Mouse (Mus musculus) frontal cortex, postnatal 36 days (tissue): Measurements from ENCODE around the gene Lipt1.

ENCODE experiments used
- DNase-seq, 2 experiments: peaks; one replicate each; pipeline ENCODE4 v3.0.0; 2022; ENCODE audit warnings: low spot score in 2 of 2

The Lipt1 gene

DNA sequence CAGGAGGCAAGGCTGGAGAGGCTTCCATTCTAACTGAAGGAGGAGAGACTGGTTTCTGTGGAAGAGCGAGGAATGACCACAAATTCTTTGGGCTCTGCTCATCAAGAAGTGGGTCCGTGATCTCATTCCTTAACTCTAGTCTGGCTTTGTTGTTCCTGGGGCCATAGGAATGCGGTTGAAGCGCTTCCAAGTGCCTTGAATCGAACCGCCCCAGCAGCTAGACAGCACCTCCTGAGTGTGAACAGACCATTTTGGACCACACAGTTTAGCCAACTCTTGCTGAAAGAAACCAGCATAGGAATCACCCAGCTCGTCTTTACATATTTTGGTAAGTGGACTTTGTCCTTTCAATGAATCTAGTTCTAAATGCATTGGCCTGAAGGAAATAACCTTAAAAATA is at the start of gene Lipt1:
Lipt1 (plus strand) TSS at position 35 of the 400 bp plus-strand sequence.
- DNase-seq: peak in 1 of 2 experiments; percentile 24

DNA sequence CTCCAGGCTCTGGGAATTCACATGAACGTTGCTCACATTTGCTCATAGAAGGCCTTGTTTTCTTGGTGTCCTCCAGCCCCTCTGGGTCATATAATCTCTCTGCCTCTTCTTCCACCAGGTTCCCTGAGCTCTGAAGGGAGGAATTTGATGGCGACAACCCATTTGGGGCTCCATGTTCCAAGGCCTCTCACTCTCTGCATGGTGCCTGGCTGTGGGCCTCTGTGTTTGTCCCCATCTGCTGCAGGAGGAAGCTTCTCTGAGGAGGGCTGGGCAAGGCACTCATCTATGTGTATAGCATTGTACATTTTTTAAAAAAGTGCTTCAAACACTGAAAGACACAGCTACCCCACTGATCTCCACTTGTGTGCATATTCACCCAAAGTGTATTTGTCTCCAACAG is 39.9 kb upstream of the Lipt1 start:
- no peak for DNase-seq

DNA sequence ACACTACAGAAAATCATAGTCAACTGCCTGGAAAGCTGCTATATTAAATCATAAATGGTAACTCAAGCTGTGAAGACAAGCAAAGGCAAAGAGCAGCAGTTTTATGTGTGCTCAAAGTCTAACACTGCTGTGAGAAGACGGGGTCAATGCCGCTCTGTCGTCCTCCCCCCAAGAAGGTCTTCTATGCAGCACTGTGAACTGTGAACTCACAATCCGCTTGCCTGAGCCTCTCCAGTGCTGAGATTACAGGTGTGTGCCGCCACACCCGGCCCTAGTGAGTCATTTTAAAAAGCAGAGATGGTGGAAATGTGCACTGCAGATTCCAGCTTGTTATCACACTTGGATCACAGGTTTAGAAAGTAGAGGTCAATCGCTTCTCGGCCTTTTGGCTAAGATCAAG is 24.7 kb upstream of the Lipt1 start:
- no peak for DNase-seq

DNA sequence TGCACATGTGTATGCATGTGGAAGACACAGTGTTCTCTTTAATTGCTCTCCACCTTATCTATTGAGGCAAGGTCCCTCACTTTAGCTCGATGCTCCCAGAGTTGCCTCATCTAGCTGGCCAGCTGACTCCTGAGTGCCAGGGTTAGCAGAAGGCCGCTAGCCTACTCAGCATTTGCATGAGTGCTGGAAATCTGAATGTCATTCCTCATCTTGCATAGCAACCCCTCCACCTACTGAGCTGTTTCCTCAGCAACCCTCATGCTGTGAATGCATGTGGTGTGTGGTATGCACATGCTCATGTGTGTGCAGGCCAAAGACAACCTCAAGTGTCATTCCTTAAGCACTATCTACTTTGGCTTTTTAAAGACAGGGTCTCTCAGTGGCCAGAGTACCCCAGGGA is 20.8 kb upstream of the Lipt1 start:
- DNase-seq: peak in 1 of 2 experiments; percentile 15

DNA sequence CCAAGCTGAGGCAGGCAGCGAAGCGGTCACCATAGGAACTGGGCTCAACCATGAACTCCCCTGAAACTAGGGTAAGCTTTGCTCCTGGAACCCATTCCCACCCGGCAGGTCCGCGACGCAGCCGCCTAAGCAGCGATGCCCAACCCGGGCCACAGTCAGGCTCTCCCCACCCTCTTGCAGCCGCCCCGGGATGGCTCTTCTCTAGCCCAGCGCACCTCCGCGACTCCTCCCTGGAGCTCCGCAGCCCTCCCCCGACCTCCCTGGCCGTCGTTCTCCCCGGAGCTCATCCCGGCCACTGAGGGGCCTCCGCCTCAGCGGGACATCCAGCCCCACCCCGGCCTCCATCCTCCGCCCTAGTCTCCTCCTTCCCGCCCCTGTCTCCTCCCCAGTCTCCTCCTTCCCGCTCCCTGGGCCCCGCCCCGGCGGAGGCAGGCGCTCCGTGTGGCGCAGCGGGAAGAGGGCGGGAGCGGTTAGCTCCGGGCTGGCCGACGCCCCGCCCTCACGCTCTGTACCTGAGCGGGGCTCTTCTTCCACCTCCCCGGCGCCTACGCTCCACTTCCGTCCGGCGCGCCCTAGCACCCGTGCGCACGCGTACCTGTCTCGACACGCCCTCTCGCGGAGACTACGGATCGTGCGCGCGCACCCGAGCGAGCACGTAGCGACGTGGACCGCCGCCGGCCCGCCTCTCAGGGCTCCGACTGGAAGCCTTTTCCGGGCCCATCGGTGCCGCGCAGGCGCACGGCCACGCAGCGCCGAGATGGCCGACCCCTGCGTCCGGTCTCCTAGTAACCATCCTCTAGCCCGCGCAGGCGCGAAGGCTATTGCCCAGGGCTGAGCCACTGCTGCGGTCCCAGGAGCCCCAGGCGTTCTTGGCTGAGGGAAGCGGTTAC is 6.8 kb upstream of the Lipt1 start:
- DNase-seq: peak; percentile 99 to 100

DNA sequence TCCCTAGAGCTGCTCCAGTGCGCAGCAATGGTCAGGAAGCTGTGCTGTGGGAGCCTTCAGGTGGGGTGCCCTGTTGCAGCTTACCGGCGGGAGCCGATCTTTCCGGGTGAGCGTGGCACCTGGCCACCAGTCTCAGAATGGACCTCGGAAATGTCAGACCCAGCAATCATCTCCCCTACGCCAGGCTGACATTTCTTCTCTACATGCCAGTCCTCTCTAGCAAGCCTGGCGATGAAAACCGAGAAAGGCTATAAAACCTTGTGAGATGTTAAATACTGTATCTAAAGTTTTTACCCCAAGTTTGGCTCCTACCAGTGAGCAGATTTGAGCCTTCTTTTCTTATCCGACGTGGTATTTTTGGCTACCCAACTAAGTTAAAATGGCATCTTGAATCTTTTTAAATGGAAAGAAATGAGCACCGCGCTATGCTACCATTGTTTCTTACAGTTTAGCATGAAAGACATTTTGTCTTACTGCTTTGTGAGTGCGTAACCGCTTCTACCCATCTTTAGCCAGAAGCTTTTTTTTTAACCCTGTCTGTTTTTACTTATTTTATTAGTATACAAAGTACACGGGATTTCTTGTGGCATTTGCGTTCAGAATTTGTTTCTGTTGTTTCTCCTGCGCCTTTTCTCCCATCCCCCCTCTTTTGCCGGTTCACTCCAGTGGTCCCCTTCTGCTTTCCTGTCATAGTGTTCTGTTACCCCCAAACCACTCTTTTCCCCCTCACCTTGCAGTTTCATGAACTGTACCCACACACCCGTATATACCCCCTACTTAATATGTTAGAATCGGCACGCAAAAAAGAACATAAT is 5.9 kb upstream of the Lipt1 start:
- DNase-seq: peak in 1 of 2 experiments; percentile 20

DNA sequence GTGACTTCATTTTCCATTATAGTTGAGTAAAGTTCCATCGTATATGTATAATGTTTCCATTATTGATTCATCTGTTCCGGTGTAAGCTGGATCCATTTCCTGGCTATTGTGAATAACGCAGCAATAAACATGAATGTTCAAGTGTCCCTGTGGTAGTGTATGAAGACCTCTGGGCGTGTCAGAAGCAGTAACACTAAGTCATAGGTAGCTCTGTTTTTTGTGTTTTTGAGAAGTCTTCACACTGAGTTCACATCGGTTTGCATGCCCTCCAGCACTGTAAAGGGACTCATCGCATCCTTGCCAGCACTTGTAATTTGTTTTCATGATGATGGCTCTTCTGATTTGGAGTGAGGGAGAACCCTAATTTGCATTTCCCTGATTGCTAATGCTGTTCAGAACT is 5.3 kb upstream of the Lipt1 start, which contains the start of gene Tsga10:
Tsga10 (minus strand) TSS at position 144 of the 400 bp plus-strand sequence.
- no peak for DNase-seq

DNA sequence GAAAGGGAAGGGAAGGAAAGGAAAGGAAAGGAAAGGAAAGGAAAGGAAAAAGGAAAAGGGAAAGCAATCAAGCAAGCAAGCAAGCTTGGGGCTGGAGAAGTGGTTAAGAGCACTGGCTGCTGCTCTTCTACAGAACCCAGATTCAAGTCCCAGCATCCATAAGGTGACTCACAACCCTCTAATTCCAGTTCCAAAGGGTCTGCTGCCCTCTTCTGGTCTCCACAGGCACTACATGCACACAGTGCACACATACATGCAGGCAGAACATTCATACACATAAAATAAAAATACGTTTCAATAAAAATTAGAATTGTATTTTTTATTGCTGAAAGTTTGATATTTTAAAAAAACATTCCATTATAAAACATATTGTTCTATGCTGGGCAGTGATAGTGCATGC is 4.5 kb upstream of the Lipt1 start:
- peak in 1 of 2 experiments; percentile 13 for DNase-seq

DNA sequence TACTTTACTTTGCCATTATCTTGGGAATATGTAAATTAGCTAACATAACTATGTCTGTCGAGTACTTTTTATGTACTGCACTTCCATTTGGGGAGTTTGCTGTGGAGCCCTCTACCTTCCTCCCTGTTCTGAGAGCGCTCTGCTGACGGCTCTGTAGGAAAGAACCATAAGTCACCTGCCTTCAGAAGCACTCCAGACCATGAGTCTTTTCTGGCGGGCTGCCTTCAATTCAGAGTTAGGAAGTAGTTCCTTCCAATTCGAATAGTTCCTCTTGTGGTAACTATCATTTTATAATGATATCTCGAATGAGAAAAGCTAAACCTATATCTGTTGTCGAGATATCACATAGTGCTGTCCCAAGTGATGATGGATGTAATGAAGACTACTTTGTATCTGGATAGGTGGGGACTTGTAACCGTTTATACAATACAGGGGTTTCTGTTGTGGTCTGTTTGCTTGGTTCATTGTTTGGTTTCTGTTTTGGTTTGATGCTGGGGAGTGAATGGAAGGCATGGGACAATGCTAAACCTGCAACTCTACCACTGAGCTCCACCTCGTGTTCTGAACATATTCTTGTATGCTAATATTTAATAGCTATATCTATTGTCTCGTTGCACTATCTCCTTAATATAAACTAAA is 3.7 kb upstream of the Lipt1 start:
- DNase-seq: no peak

DNA sequence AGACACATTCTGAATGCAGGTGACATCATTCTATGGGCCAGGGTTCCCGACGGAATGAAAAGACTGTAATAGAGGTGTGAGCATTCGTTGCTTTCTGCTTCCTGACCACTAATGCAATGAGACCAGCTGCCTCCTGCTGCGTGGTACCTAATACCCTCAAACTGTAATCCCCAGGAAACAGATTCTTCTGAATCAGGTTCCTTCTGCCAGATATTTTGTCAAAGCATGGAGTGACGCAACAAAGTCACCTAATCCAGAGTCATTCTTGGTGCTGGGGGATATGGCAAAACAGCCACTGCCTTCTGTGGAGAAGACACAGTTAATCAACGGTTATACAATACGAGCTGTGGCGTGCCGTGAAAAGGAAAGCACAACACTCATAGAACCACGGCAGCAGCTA is 2.9 kb upstream of the Lipt1 start:
- DNase-seq: no peak

DNA sequence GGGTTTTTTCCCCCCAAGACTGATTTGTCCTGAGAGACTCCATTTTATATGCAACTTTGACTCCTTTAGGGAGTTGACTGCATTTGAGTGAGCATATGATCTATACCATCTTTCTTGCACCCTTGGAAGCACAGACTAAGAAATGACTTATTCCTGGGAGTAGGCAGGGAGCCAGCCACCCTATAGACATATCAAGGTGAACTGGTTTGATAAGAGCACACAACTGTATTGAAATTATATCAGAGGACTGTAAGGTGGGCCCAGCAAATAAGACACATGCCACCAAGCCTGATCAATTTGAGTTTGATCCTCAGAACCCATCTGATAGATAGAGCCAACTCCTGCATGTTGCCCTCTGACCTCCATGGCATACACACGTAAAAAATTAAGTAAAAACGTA is 2.2 kb upstream of the Lipt1 start:
- no peak for DNase-seq

DNA sequence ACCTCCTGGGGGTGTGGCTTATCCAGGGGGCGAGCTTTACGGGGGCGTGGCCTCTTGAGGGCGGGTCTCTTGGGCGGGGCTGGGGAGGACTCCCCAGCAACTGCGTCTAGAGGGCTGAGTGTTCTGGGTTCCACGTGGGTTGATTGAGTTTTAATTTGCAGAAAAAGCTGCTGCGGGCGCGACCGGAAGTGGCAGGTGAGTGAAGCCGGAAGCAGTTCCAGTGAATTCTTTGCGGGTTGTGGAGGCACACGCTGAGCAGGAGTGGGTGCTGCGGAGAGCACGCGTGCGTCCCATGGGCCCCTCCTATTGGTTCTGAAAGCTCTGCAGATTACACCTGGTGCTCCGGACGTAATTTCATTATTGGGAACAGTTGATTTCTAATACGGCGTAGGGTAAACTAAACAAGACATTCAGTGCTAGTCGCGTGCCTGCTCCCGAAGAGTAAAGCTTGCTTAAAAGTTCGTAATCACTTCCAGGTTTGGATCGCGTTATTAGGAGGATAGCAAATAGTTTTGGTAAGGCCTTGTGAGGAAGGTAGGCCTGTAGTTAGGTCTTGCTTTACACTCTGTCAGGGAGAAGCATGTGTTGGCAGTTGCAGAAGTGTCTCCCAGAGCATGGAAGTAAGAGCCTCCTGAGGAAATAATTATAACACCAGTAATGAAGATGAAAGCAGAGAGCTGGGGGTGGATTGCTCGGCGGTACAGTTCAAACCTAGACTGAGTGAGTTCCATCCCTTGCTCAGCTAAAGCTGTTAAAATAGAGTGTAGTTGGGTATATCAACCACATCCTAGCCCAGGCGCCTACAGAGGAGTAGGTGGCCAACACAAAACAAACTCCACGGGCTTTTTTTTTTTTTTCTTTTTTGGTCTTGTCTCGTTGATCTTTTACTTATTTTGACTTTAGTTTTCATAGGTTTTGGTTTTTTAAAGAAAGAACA is 861 bp downstream of the Lipt1 start:
- DNase-seq: peak; percentile 76 to 82

DNA sequence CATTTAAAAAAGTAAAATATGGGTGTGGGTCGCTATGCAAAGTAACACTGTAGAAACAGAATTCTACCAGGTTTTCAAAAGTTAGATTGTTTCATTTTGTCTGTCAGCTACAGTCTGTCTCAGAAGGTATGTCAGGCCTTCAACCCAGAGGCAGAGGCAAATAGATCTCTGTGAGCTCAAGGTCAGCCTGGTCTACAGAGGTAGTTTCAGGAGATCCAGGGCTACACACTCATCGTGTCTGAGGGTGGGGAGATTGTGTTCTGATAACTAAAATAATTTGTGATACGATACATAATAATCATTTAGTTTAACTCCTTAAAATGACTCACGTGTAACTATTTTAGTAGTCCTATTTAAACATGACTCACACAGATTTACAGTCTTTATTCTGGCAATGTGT is 1.6 kb downstream of the Lipt1 start:
- DNase-seq: no peak

DNA sequence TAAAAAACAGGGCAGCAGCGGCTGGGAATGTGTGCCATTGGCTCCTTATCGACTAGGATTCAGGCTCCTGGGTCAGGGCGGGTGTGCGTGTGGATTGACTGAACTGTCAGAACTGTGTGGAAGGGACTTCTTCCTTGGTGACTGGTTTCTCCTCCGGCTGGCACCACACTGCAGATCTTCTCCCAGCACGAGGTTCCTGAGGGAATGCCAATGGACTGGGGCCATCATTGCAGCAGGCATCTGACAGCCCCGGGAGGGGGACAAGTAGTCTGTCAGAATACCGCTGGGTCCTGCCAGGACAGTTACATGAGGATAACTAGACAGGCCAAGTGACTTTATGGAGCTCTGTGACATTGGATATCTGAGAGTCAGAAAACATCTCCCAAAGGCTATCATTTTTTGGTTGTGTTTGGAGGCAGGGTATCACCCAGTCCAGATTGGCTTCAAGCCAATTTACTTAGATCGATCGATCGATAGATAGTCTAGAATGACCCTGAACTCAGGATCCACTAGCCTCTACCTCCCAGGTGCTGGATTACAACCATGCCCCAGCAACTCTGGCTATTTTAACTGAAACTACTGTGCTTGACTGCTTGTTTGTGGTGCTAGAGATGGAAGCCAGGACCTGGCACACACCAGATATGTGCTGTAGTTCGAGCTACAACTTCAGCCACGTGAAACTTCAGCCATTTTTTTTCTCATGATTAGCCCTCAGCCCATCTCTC is 6.4 kb downstream of the Lipt1 start:
- DNase-seq: no peak

DNA sequence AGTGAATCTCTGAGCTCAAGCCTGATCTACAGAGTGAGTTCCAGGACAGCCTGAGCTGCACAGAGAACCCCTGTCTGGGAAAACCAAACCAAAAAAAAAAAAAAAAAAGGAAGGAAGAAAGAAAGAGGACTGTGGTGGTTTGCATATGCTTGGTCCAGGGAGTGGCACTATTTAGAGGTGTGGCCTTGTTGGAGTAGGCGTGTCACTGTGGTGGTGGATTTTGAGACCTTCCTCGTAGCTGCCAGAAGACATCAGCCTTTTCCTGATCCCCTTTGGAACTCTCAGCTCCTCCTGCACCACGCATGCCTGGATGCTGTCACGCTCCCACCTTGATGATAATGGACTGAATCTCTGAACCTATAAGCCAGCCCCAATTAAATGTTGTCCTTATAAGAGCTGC is 11.9 kb downstream of the Lipt1 start:
- DNase-seq: no peak

DNA sequence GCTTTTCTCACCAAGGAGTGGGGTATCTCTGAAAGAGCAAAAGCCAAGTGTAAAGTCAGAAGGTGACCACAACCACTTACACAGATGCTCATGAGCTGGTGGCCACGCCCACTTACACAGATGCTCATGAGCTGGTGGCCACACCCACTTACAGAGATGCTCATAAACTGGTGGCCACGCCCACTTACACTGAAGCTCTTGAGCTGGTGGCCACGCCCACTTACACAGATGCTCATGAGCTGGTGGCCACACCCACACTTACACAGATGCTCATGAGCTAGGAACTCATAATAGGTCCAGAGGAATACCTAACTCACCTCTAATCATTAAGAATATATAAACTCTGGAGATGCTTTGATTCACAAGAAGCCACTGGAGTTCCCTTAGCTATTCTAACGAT is 12.9 kb downstream of the Lipt1 start:
- DNase-seq: no peak

DNA sequence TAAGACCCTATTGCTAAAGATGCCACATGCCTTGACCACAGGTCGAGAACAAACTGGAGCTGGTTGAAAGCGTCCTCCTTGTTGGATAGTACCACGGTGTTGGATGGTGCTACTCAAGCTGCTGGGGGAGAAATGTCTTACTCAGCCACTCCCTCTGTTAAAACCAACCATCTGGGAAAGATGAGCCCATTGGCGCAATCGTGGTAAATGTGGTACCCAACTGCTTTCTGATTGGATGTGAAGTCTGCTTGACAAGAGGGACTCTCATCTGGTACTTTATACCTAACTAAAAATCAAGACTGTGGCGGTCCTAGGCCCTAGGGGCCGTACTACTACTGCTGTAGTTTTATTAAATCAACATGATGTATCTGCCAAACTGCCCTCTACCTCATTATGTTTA is 17.7 kb downstream of the Lipt1 start:
- DNase-seq: no peak

DNA sequence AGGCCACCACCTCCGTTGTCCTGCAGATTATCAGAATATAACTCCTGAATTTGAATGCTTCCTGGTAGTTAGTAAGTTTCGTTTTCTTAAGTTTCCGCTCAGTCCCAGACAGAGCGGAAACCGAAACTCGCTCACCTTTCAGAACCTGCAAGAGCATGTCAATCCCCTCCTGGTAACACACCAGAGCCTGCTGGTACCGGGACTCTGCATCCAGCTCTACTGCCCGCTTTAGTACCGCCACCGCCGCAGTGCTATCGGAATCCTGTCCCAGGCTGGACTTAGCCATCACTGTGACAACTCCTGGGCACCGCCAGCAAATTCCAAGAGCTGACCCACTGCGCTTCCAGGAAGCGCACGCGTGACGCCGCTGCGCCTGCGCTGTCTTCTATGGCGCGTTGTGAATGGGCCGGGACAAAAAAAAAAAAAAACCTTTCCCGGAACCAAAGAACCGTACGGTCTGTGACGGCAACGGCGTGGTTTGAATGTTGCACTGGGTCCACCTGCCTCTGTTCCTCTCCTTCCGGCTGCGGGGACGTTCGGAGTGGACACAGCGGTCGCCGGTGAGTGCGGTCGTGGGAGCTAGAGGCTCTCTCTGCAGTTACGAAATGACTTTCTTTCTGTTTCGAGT is 18.6 kb downstream of the Lipt1 start, which contains the start of the genes Mitd1 and Mrpl30:
Mitd1 (minus strand) TSS at position 387 of the 628 bp plus-strand sequence.
Mrpl30 (plus strand) TSS at position 453 of the 628 bp plus-strand sequence.
- peak; percentile 92 to 93 for DNase-seq

DNA sequence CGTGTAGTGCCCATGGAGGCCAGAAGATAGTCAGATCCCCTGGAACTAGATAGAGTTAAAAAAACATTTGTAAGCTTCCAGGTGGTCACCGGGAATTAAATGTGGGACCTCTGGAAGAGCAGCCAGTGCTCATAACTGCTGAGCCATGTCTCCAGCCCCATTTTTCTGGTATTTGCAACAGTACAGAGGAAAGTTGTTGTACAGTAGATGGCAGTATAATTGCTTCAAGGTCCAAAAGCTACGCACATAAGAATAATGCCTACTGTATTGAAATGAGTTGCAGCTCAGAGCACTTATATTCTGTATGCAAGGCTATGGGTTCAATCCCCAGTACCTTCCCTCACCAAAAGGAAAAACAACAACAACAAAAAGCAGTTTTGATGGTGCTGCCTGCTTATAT is 19.9 kb downstream of the Lipt1 start:
- DNase-seq: no peak

DNA sequence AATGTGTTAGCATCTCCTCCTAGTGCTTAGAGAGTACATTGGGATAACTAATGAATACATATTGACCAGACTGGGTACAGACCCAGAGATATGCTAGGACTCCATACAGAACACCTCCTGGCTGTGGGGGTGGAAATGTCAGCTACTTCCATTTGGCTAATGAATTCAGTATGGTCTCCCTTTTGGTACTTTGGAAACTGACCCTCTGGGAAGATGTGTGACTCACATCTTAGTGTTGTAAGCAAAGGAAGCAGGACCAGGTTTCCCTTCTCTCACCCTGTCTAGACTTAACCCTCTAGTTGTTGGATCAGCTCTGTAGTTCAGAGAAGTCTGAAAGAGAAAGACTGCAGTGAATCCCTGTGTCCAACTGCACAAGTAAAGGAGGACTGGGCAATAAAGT is 23.1 kb downstream of the Lipt1 start:
- DNase-seq: no peak
